Comparison of ENCODE assay signal across 10 mouse cellular contexts in the genomic region with DNA sequence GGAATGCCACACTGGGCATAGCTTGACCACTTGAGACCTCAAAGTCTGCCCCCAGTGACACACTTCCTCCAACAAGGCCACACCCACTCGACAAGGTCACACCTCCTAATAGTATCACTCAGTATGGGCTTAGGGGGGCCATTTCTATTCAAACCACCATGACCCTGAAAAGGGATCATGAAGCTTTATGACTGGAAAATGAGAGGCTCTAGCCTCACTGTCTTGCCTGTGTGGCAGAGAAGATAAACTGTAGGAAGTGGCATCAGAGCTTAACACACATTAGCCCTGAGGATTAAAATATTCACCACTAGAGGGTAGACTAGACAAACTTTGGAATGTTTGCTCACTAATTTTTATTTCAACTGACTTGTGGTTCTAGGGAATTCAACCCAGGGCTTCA. TPM values are rescaled to one million over a fixed set of nuclear protein-coding genes. Genes with fewer than 3 reads are reported as not detected.
A peak's percentile ranks its signal among the peaks of the same experiment; 100 is the strongest.
DNase-seq lines count a peak whose midpoint lies in the region; ATAC-seq lines count a peak whose summit lies in the region.
"Had no signal": no experiment of that assay in that cellular context is flagged by ENCODE, and none has a peak within 500 bp of the region (broad histone marks: within the 10 kb centered on the region; RNA-seq: fewer than 3 reads in every experiment).

No protein-coding gene starts in this region.

- H3K9ac ChIP-seq in hindbrain, embryonic 11.5 days (ENCODE audit: low read depth, low read length): no peak overlapping the region
- H3K9ac ChIP-seq in hindbrain, embryonic 12.5 days: no peak overlapping the region

- H3K4me1 ChIP-seq in hindbrain, embryonic 11.5 days (replicated peaks; ENCODE audit: control insufficient read depth, insufficient read depth, low read length): no peaks in the 10 kb centered on the region
- H3K4me1 ChIP-seq in hindbrain, embryonic 12.5 days: no peaks in the 10 kb centered on the region

- no peaks in the 10 kb centered on the region for H3K9me3 ChIP-seq in hindbrain, embryonic 11.5 days (ENCODE audit: control insufficient read depth, low read length)
- no peaks in the 10 kb centered on the region for H3K9me3 ChIP-seq in hindbrain, embryonic 12.5 days (replicated peaks)

- no peak overlapping the region for H3K4me3 ChIP-seq in hindbrain, embryonic 11.5 days (ENCODE audit: low read depth, low read length)
- H3K4me3 ChIP-seq in hindbrain, embryonic 12.5 days: no peak overlapping the region

- 78% methylated on average over 1 of the region's 1 CpGs for WGBS in hindbrain, embryonic 11.5 days
- 85% methylated on average over 1 of the region's 1 CpGs for WGBS in hindbrain, embryonic 12.5 days

- H3K36me3 ChIP-seq in hindbrain, embryonic 11.5 days (ENCODE audit: control insufficient read depth, insufficient read depth, low read length): no peaks in the 10 kb centered on the region
- H3K36me3 ChIP-seq in hindbrain, embryonic 12.5 days: no peaks in the 10 kb centered on the region

- ATAC-seq in hindbrain, embryonic 11.5 days (ENCODE audit: low FRiP score): no peak; the same call in 1 of the 2 replicates
- no peak for ATAC-seq in hindbrain, embryonic 12.5 days (ENCODE audit: low FRiP score)
- peak; percentile 74 for ATAC-seq in common myeloid progenitor, adult 5-6 weeks (replicated peaks; ENCODE audit: low read depth, poor library complexity, severe bottlenecking)

- no peak overlapping the region for H3K27ac ChIP-seq in hindbrain, embryonic 11.5 days (ENCODE audit: low read depth, low read length)
- no peak overlapping the region for H3K27ac ChIP-seq in hindbrain, embryonic 12.5 days

- H3K27me3 ChIP-seq in hindbrain, embryonic 11.5 days (ENCODE audit: control insufficient read depth, insufficient read depth, low read length): no peaks in the 10 kb centered on the region
- 0 out of 2 replicates have a peak, but pooled peaks cover 3% of the 10 kb centered on the region for H3K27me3 ChIP-seq in hindbrain, embryonic 12.5 days

- H3K4me2 ChIP-seq in hindbrain, embryonic 11.5 days (replicated peaks; ENCODE audit: low read depth, low read length): no peak overlapping the region
- H3K4me2 ChIP-seq in hindbrain, embryonic 12.5 days (replicated peaks): no peak overlapping the region
- H3K4me2 ChIP-seq: heart, embryonic 11.5 days had no signal

- DNase-seq in hindbrain, embryonic 11.5 days (ENCODE audit: low spot score): peak; percentile 13
- peak; percentile 55 for DNase-seq in A20 (ENCODE audit: low read depth, low spot score)
- DNase-seq in kidney, postnatal 14 days: peak; percentile 14
- no peak for DNase-seq in adrenal gland, postnatal 25 days
- no peak for DNase-seq in cerebellum, postnatal 36 days
- no peak for DNase-seq in c-Kit-positive CD71-positive TER-119-positive erythroid progenitor cells, embryonic 14.5 days (ENCODE audit: low spot score)
- DNase-seq: thymus, postnatal 36 days had no signal

RNA-seq across cellular contexts. Expression of a gene that starts 8.3 kb away (rescaled TPM):
- polyA plus RNA-seq in hindbrain, embryonic 11.5 days (2014; fragmentation: Nextera tagmentation; extraction: Ambion mirVana): 23.0 and 24.8 TPM in 2 replicates
- polyA plus RNA-seq in hindbrain, embryonic 12.5 days (2016; fragmentation: Nextera tagmentation; extraction: Ambion mirVana): 20.5 and 23.6 TPM in 2 replicates
- total RNA-seq in common myeloid progenitor, adult 5-6 weeks (2017): 69.3 and 81.1 TPM in 2 replicates
- total RNA-seq in adrenal gland, postnatal 25 days (2021): 18.7 and 19.2 TPM in 2 replicates

RNA-seq across cellular contexts. Expression of a gene that starts 59.6 kb away (rescaled TPM):
- polyA plus RNA-seq in hindbrain, embryonic 11.5 days (2014; fragmentation: Nextera tagmentation; extraction: Ambion mirVana): 7.0 and 8.0 TPM in 2 replicates
- 12.0 and 12.4 TPM in 2 replicates for polyA plus RNA-seq in hindbrain, embryonic 12.5 days (2016; fragmentation: Nextera tagmentation; extraction: Ambion mirVana)
- total RNA-seq in common myeloid progenitor, adult 5-6 weeks (2017): 14.8 and 18.2 TPM in 2 replicates
- 102 and 104 TPM in 2 replicates for total RNA-seq in adrenal gland, postnatal 25 days (2021)

RNA-seq across cellular contexts. Expression of a gene that starts 59.8 kb away (rescaled TPM):
- polyA plus RNA-seq in hindbrain, embryonic 11.5 days (2014; fragmentation: Nextera tagmentation; extraction: Ambion mirVana): 56.3 and 64.0 TPM in 2 replicates
- 52.5 and 61.0 TPM in 2 replicates for polyA plus RNA-seq in hindbrain, embryonic 12.5 days (2016; fragmentation: Nextera tagmentation; extraction: Ambion mirVana)
- total RNA-seq in common myeloid progenitor, adult 5-6 weeks (2017): 1,699 and 1,798 TPM in 2 replicates
- 129 and 161 TPM in 2 replicates for total RNA-seq in adrenal gland, postnatal 25 days (2021)

Comparison
In these comparisons a context has a peak if more than half of its experiments do, and no peak if none do; other contexts are left out.
1. DNase-seq: peak in hindbrain, embryonic 11.5 days (single experiment), A20 (single experiment) and kidney, postnatal 14 days (single experiment); none in adrenal gland, postnatal 25 days (single experiment), cerebellum, postnatal 36 days (0 of 2) and c-Kit-positive CD71-positive TER-119-positive erythroid progenitor cells, embryonic 14.5 days (single experiment).
2. RNA of a gene that starts 59.8 kb away (total RNA-seq): 1,699 to 1,798 TPM in common myeloid progenitor, adult 5-6 weeks; 129 to 161 TPM in adrenal gland, postnatal 25 days; every median in the first group is over 10 times any median in the second.